Mouse (Mus musculus) kidney, postnatal 10 days (tissue): ENCODE measurements around the gene Hjurp.

Source experiments
- DNase-seq: peaks from one replicate; pipeline ENCODE4 v3.0.0; 2021; ENCODE audit warnings: mixed read lengths

Gene Hjurp

GRCm38 (mm10) chr1:88279111-88280005 lies 1.9 kb upstream of the Hjurp start:
- peak; percentile 19 for DNase-seq

GRCm38 (mm10) chr1:88277818-88278511 lies 532 bp upstream of the Hjurp start:
- no peak for DNase-seq

- DNase-seq = peak; percentile 49
These were observed 822 bp downstream of the Hjurp start for GRCm38 (mm10) chr1:88276524-88277097.

- DNase-seq = peak; percentile 16
These were observed 1.5 kb downstream of the Hjurp start for GRCm38 (mm10) chr1:88275698-88276523.

- DNase-seq = no peak
These were observed 2.3 kb downstream of the Hjurp start for GRCm38 (mm10) chr1:88275078-88275680.

GRCm38 (mm10) chr1:88274371-88275077 lies 2.9 kb downstream of the Hjurp start:
- no peak for DNase-seq

GRCm38 (mm10) chr1:88273832-88274231 lies 3.6 kb downstream of the Hjurp start:
- DNase-seq = no peak

GRCm38 (mm10) chr1:88273326-88273725 lies 4.1 kb downstream of the Hjurp start:
- peak; percentile 14 for DNase-seq

- DNase-seq = no peak
These were observed 4.6 kb downstream of the Hjurp start for GRCm38 (mm10) chr1:88272851-88273250.

- DNase-seq = no peak
These were observed 7.7 kb downstream of the Hjurp start for GRCm38 (mm10) chr1:88269539-88270309.

GRCm38 (mm10) chr1:88268070-88268469 lies 9.4 kb downstream of the Hjurp start:
- no peak for DNase-seq

- no peak for DNase-seq
These were observed 9.9 kb downstream of the Hjurp start for GRCm38 (mm10) chr1:88267489-88267888.

- no peak for DNase-seq
These were observed 11.3 kb downstream of the Hjurp start for GRCm38 (mm10) chr1:88266123-88266522.

- peak; percentile 66 for DNase-seq
These were observed 12.6 kb downstream of the Hjurp start for GRCm38 (mm10) chr1:88264869-88265240.

- no peak for DNase-seq
These were observed 13.1 kb downstream of the Hjurp start for GRCm38 (mm10) chr1:88264237-88264868.

GRCm38 (mm10) chr1:88263778-88264177 lies 13.7 kb downstream of the Hjurp start:
- no peak for DNase-seq

- no peak for DNase-seq
These were observed 14.5 kb downstream of the Hjurp start for GRCm38 (mm10) chr1:88262961-88263360.

GRCm38 (mm10) chr1:88262255-88262654 lies 15.2 kb downstream of the Hjurp start:
- DNase-seq = peak; percentile 89

GRCm38 (mm10) chr1:88261706-88262105 lies 15.7 kb downstream of the Hjurp start:
- no peak for DNase-seq
